Mouse (Mus musculus) heart, postnatal 0 days (tissue): ENCODE data around the gene Asphd2.

Source experiments
- CTCF ChIP-seq: IDR thresholded peaks from 2 replicates; pipeline ENCODE4 v1.5.1; 2016; ENCODE audit warnings: antibody characterized with exemption, control low read depth, low read depth
- EP300 ChIP-seq: IDR thresholded peaks from 2 replicates; pipeline ENCODE4 v1.6.1; 2016; ENCODE audit warnings: antibody characterized with exemption, low read depth

DNA sequence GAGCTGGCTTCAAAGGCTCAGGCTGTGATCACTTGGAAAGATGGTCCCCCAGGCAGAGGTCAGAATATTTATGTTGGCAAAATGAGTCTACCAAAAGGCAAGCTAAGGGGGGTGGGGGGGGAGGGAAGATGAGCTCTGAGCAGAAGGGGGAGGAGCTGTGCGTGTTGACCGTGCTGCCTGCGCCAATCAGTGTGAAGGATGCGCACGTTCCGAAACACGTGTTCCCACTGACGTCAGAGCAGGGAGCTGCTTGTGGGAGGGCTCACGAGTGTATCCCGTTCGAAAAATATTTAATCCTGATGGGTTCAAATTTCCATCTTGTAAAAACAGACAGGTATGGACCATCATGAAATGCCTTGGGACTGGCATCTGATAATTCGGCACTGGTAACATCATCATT, 24.9 kb upstream of the Asphd2 start:
- no peak for TF ChIP-seq EP300
- TF ChIP-seq CTCF = no peak
